8 mouse cellular contexts compared by ENCODE assay signal in genomic region chr11:97995564-97996288, GRCm38 (mm10). TPM values are rescaled to one million over a fixed set of nuclear protein-coding genes. Genes with fewer than 3 reads are reported as not detected.
DNase-seq lines count a peak whose midpoint lies in the region; ATAC-seq and TF ChIP-seq lines count a peak whose summit lies in the region.

Gene Arl5c (minus strand): TSS chr11:97996181.

- peak; percentile 54 to 71 for DNase-seq in adrenal gland, adult (ENCODE audit: inconsistent age in 2 of 2, low spot score in 1 of 2)
- no peak for DNase-seq in adrenal gland, postnatal 4 days (ENCODE audit: low spot score in 2 of 2)
- DNase-seq in T-cell, adult 2 months (ENCODE audit: low spot score) = peak; percentile 81
- peak; percentile 42 for DNase-seq in forelimb bud, embryonic 11.5 days (ENCODE audit: low read depth, low spot score)
- DNase-seq in lung, postnatal 0 days (ENCODE audit: low spot score) = peak; percentile 67
- peak; percentile 65 for DNase-seq in retina, embryonic 14.5 days (ENCODE audit: low spot score)
- DNase-seq in urinary bladder, postnatal 10 days (ENCODE audit: low spot score) = no peak

- peak within 1 kb of the TSS; percentile 41 for H3K4me3 ChIP-seq in lung, postnatal 0 days (ENCODE audit: low read depth, low read length)

- 0 out of 2 replicates have a peak within 1 kb of the TSS, but pooled peaks have one; percentile 21 for H3K27ac ChIP-seq in lung, postnatal 0 days (ENCODE audit: low read length)

- peak; percentile 55 for TF ChIP-seq CTCF in lung, postnatal 0 days (IDR thresholded peaks at IDR 0.05)

- TF ChIP-seq EP300 in lung, postnatal 0 days (IDR thresholded peaks at IDR 0.05) = no peak

- no peaks in the 10 kb centered on the region for H3K27me3 ChIP-seq in lung, postnatal 0 days (replicated peaks; ENCODE audit: insufficient read depth, low read length)

- peak within 1 kb of the TSS; percentile 78 for H3K4me2 ChIP-seq in lung, postnatal 0 days (replicated peaks; ENCODE audit: low read depth, low read length)

- no peaks in the 10 kb centered on the region for H3K9me3 ChIP-seq in lung, postnatal 0 days (ENCODE audit: low read length)

- H3K36me3 ChIP-seq in lung, postnatal 0 days (ENCODE audit: insufficient read depth, low read length) = no peaks in the 10 kb centered on the region

- peaks cover 8% of the 10 kb centered on the region for H3K4me1 ChIP-seq in lung, postnatal 0 days (ENCODE audit: insufficient read depth, low read depth, low read length)

- WGBS in lung, postnatal 0 days = under 1% methylated on average over 26 of the region's 26 CpGs

- ATAC-seq in inflammation-experienced regulatory T-cells, adult 6 months = peak; percentile 27
- ATAC-seq in lung, postnatal 0 days = peak; percentile 54

- peak within 1 kb of the TSS; percentile 43 for H3K9ac ChIP-seq in lung, postnatal 0 days (replicated peaks; ENCODE audit: low read depth)

RNA-seq across cellular contexts. Expression of gene Arl5c, which starts in this region (rescaled TPM):
- total RNA-seq in adrenal gland, postnatal 4 days (2021) = 1 to 10 TPM; 1.6 to 1.9 TPM
- polyA plus RNA-seq in inflammation-experienced regulatory T-cells, adult 6 months (2017; shearing (Covaris generic)) = 10 to 100 TPM; 43.8 to 60.5 (median 53.2) TPM
- 4.6 and 6.5 TPM in 2 replicates for polyA plus RNA-seq in lung, postnatal 0 days (2015; fragmentation: Nextera tagmentation; extraction: Ambion mirVana)

Comparison
In these comparisons a context has a peak if more than half of its experiments do, and no peak if none do; other contexts are left out.
1. DNase-seq: peak in adrenal gland, adult (2 of 2), T-cell, adult 2 months (single experiment), forelimb bud, embryonic 11.5 days (single experiment), lung, postnatal 0 days (single experiment) and retina, embryonic 14.5 days (single experiment); none in adrenal gland, postnatal 4 days (0 of 2) and urinary bladder, postnatal 10 days (single experiment).